Mouse (Mus musculus): ENCODE measurements around the gene Polr1d.

Polr1d gene

DNA sequence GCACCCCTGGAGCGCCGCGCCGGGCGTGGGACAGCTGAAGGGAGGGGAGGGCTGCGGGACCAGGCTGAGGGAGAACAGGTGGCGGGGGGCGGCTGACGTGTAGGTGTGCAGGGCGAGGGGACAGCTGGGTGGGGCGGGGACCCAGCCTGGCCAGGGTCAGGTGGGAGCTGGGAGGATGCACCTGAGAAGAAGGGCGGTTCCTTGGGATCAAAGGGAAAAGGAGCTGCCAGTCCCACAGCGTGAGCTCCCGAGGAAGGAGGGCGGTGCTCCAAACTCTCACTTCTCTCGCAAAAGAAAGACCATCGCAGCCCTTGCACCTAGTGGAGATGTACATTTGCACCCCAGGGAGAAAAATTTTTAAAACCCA, at the start of gene Polr1d:
TSS of gene Polr1d (plus strand) at position 252 of the 367 bp plus-strand sequence.
- DNase-seq (ENCODE audit: low read depth, low spot score): peak; percentile 45

DNA sequence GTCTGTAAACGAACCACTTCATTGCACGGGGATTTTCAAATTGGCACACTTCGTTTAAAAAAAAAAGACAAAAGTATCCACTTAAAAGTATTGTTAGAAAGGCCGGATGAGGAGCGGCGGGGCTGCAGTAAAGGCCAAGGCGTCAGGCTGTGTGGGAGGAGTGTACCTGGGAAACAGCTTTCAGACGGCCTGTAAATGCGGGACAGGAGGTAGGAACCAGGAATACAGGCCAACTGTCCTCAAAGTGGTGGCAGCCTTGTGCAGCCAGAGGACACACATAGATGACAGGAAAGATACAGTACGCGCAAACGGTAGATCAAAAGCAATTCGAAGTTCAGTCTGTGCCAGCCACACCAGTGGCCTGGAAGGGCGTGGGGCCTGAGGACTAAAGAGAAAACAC, 45.6 kb upstream of the Polr1d start:
- DNase-seq (ENCODE audit: low read depth, low spot score): no peak

DNA sequence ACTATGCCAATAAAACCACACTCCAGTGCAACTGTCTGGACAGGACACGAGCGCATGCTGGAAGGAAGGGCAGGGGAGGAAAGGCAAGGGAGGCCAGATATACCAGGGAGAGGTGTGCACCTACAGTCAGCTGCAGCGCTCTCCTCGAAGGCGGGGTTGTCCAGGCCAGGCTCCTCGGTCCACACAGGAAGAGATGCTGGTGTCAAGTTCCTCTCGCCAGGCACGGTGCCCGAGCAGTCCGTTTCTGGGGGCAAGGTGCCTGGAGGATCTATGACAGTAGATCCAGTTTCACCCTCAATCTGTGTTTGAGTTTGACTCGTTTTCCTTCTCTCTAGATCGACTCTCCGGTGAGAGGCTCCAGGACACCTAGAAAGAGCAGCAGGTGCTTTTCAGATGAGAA, 43.7 kb upstream of the Polr1d start:
- DNase-seq (ENCODE audit: low read depth, low spot score): no peak

DNA sequence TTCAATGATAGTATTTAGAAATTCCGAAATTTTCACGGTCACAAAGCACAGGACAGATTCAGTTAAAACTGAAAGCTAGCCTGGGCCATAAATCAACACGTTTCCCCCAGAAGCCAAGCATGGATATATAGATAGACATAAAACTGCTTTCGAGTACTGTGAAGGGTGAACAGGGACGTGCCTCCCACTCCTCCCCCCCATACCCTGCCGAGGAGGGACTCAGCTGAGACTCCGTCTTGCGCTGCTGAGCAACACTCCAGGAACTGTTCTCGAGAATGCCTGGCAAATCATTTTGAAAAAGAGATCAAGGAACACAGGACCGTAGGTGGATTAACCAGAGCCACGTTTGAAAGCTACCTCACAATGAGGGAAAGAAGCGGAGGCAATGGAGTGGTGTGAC, 42.6 kb upstream of the Polr1d start:
- DNase-seq (ENCODE audit: low read depth, low spot score): no peak

DNA sequence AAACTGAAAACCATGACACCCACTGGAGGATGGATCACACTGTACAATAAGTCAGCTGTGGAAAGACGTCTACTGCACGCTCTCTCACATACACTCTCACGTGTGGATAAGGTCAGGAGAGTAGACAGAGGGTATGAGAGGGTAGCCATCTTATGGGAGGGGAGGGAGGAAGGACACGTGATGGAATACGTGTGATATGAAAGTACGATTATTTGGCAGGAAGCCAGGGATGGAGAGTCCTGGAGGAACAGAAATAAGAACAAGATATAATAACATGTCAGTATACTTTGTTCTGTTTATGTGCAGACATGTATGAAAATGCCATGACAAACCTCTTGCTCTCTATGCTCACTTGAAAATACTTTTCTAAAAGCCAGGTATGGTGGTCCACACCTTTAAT, 41.5 kb upstream of the Polr1d start:
- DNase-seq (ENCODE audit: low read depth, low spot score): no peak

DNA sequence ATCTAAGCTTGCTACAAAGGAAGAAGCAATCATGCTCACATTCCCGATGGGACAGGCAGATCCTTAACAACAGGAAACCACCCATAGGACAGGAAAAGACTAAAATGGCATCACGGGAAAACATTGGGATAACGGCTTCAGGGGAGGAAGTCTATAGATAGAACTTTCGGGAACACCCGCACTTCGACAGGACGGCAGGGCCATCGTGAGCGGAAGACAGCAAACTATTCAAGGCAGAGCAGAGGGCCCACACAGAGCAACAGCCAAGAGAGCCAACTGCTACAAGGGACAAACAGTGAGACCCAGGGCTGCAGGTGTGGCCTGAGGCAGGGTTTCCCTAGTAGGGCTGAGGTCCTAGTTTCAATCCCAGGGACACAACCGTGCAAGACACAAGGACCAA, 40.8 kb upstream of the Polr1d start:
- DNase-seq (ENCODE audit: low read depth, low spot score): no peak

DNA sequence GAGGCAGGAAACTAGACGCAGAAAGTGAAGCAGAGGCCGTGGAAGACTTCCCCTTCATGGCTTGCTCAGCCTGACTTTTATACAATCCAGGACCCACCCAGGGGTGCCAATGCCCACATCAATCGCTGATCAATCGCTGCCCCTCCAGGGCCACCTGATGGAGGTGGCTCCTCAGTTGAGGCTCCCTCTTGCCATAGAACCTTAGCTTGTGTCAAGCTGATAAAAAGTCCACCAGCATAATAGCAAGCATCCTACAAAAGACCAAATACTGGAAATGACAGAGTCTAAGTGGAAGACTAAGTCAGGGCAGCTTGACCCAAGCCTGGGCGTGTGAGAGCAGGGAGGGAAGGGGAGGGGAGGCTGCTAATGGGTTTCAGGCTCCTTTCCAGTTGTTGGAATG, 40.2 kb upstream of the Polr1d start:
- no peak for DNase-seq (ENCODE audit: low read depth, low spot score)

DNA sequence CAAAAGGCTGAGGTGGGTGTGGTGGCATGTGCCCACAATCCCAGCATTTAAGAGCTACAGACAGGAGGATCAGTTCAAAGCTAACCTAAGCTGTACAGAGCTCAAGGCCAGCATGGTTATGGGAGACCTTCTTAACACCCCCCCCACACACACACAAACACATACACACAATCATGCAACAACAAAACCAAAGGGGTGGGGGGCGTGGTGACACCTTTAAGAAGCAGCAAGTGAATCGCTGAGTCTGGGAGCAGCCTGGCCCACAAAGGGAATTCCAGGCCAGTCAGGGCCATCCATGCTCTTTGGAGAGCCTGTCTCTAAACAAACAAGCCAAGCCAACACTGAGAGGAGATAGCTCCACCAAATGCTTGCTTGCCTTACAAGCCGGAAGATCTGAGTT, 39.2 kb upstream of the Polr1d start:
- DNase-seq (ENCODE audit: low read depth, low spot score): no peak

DNA sequence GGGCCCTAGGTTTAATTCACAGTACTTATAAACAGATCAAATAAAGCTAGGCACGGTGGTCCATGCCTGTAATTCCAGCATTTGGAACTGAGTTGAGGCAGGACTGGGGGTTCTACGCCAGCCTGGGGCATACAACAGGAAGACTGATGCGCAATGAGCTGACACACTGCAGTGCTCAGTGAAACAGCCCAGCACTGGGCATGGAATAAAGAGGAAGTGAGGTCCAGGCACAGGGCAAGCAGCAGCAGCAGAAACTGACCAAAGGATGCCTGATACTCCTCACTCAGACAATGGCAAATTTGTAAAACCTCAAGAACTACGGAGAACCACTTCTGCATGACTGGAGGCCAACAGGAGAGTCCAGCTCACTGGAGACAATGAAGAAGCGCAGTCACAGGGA, 37.5 kb upstream of the Polr1d start:
- no peak for DNase-seq (ENCODE audit: low read depth, low spot score)

DNA sequence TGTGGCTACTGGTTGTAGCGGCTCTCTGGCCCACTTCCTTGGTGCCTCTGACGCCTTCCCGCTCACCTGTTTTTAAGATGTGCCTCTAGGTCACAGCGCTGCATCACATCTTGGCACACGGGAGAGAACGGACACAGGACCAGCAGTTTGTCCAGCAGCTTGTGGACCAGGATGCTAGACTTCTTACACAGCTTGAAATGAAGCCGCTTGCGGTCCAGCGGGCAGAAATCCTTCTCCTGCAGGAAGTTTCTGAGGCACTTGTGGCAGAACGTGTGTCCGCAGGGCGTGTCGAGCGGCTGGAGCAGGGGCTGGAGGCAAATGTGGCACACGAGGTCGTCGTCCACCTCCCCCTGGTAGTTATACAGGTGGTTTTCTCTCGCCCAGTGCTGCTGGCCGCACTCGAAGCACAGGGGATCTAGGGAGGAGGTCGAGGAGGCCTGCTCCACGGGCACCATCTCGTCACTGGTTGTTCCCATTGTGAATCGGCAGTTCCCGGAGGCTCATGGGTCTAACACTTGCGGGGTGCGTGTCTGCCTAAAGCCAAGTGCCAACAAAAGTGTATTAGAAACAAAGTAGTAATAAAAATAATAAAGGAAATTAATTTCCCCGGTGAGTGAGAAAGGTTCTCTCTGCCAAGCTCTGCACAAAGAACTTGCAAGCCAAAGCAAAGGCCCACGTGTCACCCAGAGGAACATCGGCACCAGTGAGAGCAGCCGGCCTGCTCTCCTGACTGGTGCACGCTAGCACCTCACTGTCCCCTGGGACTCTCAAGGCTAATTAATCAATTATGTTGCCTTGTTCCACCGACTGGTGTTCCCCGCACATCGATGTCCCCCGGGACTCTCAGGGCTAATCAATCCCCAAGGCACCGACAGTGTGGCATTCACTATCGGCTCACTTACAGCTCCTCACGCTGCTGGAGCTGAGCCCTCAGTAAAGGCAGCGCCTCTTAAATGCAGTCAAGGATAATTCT, 34.6 kb upstream of the Polr1d start:
- no peak for DNase-seq (ENCODE audit: low read depth, low spot score)

DNA sequence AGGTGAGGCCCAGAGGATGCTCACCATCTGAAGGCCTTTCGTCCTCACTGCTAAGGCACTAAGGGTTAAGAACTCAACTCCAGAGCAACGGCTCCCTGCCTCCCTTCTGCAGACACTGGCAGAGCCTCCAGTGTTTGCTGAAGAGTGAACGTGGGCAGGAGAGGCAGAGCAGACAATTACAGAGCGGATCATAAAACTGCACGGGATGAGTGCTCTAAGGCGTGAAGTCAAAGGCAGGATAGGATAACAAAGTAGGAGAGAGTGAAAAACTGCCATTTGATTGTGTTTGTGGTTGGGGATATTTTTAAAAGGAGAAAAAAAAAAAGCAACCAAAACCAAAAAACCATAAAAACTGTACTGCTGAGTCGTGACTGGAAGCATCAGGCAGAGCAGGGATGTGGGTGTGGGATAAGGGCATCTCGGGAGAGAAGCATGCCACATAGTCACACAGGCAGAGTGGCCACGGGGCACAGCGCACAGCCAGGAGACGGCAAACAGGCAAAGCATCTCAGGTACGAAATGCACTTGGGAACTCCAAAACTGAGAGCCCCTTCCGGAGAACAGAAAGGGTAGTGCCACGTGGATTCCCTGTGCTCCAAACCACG, 33.5 kb upstream of the Polr1d start:
- no peak for DNase-seq (ENCODE audit: low read depth, low spot score)

DNA sequence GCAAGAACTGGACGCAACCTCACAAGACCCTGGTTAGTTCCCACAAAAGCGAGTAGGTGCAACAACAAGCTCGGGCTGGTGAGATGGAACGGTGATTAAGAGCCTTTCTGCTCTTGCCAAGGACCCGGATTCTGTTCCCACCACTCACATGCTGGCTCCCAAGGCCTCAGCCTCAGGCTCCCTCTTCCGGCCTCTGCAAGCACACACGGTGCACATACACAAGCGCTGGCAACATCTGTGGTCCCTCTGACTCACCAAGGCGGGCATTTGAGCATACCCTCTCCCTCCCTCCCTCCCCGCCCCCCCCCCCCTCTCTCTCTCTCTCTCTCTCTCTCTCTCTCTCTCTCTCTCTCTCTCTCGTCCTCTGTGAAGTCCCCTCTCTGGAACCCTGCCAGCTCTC, 31.5 kb upstream of the Polr1d start:
- no peak for DNase-seq (ENCODE audit: low read depth, low spot score)

DNA sequence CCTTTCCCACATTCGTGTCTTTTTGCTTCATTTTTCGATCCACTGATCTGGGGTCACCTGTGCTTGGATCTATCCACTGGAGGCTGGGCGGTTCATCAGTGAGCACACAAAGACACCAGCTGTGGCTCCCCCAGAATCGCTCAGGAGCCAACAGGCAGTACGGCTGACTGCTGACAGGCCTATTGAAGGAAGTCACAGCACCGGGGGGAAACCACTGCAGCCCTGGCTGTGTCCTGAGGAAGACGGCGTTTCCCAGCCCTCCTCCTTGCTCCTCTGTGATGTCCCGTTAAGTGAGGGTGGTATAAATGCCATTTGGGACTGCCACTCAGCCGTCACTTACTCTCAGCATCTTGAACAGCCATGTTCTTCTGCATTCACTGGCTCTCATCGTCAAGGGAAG, 30.9 kb upstream of the Polr1d start:
- no peak for DNase-seq (ENCODE audit: low read depth, low spot score)

DNA sequence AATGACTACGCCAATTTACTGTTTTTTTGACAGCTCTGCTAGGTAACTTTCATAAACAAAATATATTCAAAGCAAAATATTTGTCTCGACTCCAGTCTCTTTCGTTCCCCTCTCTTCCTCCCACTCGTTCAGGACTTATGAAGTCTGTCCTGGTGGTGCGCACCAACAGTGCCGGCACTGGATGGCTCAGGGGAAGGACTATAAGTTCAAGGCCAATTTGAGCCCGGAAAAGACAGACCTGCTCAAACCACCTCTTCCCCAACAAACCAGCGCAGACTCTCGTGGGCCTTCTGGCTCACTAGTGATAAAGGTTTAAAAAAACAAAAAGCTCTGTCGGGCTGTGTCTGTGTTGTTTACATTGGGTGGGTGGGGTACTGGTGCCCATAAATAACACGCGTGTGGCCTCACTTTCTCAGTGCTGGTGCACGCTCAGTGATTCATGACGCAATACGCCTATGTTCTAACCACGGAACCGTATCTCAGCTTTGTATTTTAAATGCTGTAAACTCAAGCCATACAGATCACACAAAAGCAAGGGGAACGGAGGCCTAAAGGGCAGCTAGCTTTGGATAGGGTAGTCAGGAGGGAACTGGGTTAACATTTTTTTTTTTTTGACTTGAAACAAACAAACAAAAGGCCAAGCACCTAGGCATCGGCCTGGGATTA, 27.2 kb upstream of the Polr1d start:
- DNase-seq (ENCODE audit: low read depth, low spot score): no peak

DNA sequence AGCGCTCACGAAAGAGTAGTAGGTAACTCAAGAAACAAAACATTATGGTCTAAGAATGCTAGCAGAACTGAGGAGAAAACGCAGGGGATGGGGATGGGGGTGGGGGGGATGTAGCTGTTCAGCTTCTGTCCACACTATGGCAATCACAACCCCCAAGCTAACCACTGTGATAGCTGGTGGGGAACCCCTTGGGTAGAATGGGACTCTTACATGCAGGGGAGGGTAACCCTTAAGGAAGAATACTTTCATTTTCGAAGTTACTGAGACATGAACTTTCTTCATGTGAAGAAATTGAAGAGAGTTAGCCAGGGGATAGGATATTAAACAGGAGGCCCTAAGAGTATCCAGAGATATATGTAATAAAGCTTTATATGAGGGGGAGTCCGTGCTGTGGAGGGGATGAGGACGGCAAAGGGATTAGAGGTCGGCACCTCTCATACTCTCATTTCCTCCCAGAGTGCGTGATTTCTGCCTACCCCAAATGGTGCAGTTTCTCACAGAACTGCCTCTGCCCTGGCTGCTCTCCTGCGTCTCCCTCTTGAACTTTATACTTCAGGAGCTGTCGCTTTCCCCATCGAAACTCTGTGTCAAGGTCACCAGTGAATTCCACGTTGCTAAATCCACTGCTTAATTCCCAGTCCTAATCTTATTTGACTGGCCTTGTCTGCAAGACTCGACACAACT, 25.9 kb upstream of the Polr1d start:
- DNase-seq (ENCODE audit: low read depth, low spot score): no peak

DNA sequence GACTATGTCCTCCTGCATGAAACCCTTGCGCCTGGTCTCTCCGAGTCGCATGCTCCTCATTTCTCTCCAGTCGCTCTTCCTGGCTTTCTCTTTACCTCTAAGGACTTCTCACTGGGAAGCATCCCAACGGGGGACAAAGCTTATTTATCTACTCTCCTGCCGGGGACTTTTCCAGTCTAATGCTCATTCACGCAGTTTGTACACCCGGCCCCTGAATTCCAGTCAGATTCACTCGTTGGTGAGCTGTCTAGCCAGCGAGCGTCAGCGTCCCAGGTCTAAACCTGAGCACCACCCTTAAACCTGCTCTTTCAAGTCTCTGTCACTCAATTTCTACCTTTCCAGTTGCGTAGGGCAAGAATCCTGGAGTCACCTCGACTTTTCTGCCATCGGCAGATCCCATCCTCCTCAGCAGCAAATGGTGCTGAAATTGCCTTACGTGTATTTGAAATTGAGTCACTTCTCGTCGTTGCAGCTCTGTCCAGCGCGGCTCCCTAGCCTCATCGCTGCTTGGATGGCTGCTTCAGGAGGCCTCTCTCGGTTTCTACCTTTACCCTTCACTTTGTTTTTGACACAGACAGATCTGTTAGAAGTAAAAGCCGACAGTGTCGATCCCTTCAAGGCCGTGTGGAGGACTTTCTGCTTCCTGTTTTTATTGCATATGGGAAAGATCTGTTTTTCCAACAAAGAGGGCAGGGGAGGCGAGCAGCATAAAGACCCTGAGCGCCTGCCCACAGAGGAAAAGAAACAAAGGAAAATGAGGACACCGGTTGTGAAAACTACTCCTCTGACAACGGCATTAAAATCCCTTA, 25.1 kb upstream of the Polr1d start:
- DNase-seq (ENCODE audit: low read depth, low spot score): no peak

DNA sequence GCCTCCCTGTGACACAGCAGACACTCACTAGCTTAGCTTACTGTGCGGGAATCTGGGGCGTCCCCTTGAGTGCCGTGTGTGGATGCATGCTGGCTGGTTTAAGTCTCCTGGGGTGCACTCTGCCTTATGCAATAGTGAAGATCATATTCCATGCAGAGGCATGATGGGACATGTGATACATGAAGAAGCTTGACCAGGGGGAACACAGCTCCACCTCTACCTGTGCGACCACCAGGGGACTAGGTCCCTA, 24.6 kb upstream of the Polr1d start:
- DNase-seq (ENCODE audit: low read depth, low spot score): no peak

DNA sequence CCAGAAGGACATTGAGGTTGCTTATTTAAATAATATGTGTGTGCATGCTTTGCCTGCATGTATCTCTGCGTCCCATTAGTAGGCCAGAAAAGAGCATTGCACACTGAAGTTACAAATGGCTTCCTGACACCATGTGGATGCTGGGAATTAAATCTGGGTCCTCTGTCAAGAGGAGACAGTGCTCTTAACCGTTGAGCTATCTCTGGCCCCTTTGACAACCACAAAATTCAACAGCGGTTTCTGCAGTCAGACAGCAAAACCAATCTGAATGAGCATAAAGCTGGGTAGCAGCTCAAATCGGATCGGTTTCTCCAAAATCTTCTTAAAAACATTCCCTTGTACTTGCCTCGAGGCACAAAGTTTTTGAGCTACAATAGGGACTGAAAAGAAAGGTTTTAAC, 23.8 kb upstream of the Polr1d start:
- no peak for DNase-seq (ENCODE audit: low read depth, low spot score)

DNA sequence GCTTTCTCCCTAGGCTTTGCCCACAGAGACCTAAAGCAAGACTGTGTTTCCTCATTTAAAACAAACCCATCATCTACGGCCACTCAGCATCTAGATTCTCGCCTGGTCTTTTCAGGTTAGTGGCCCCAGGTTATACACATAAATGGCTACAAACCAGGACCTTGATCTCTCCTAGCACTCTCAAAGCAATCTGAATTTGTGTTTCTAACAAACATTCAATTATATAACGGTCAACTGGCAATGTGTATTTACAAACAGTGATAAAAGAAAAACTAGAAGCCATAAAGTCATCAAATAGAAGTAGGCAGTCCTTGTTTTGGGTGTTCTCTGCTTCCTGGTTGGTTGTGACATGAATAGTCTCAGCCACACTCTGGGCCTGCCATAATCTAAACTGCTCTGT, 23.4 kb upstream of the Polr1d start:
- no peak for DNase-seq (ENCODE audit: low read depth, low spot score)

DNA sequence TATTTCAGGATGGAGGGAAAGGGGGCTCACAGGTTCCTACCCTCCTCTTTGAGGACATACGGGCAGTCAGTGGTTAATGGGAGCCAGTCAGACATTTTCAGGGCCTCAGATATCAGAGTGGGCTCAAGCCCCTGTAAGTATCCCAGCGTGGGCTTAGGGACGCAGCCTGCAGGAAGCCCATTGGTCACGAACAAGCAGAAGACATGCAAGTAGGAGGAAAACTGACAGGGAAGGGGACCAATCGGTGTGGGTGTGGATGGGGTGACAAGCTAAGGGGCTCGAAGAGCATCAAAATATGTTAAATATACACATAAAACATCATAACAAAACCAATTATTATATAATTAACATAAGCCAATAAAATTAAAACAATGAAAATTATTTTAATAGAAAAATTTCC, 22.5 kb upstream of the Polr1d start:
- no peak for DNase-seq (ENCODE audit: low read depth, low spot score)

DNA sequence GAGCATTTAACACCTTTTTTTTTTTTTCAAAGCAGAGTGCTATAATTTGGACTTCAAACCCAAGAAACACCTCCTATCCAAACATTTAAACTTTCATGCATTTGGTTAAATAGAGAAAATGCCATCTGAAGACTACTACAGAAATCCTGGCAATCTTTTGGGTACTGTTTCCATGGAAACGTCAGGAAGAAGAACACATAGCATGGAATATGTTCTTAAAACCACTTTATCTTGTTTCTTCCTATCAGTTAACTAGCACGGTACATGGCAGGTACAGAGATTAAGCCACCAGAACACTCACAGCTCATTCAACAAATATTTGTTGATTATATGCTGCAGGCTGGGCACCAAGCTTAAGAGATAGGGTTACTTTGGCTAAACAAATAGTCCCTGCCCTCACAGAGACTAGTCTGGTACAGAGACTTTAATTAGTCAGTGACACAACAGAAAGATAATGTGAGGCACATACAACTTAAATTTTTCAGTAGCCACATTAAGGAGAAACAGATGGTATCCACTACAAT, 22.0 kb upstream of the Polr1d start:
- no peak for DNase-seq (ENCODE audit: low read depth, low spot score)

All from forelimb bud, embryonic 11.5 days (tissue).